Mouse (Mus musculus) lung, postnatal 10 days (tissue): ENCODE results near the gene Ptbp1.

ENCODE experiments used
- DNase-seq: peaks from one replicate; pipeline ENCODE4 v3.0.0; 2021

Ptbp1 gene

DNA sequence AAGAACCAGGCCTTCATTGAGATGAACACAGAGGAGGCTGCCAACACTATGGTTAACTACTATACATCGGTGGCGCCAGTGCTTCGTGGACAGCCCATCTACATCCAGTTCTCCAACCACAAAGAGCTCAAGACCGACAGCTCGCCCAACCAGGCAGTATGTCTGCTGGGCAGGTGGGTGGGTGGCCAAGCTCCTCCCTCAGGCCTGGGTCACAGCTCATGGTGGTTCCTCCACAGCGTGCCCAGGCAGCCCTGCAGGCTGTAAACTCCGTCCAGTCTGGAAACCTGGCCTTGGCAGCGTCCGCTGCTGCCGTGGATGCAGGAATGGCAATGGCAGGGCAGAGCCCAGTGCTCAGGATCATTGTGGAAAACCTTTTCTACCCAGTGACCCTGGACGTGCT, 4.9 kb downstream of the Ptbp1 start:
- DNase-seq: no peak

DNA sequence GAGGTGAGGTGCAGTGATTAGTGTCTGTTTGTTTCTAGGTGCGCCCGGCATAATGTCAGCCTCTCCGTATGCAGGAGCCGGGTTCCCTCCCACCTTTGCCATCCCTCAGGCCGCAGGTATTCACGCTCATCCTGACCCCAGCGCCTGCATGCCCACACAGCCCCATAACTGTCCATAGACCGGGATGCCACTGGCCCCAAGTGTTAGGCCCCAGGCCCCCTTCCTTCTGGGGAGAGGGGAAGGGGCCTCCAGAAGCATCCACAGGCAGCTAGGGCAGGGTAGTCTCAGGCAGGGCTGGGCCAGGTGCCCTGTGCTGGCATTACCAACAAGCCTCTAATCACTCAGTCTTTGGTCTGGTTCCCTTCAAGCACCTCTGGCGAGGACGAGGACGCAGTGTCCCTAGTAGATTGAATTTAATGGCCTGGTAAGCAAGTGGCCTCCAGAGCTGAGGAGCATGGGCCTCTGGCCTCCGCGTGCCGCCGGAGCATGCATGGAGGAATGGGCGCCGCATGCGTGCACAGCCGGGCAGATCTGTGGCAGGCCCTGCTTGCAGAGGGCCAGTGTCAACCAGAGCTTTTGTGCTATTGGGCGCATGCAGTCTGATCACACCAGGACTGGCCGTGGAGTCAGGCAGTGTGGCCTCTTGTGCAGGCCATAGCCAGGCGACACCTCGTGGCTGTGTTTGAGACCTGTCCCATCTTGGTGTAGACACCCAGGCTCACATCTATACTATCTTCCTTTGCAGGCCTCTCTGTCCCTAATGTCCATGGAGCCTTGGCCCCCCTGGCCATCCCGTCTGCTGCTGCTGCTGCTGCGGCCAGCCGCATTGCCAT, 6.1 kb downstream of the Ptbp1 start:
- no peak for DNase-seq

DNA sequence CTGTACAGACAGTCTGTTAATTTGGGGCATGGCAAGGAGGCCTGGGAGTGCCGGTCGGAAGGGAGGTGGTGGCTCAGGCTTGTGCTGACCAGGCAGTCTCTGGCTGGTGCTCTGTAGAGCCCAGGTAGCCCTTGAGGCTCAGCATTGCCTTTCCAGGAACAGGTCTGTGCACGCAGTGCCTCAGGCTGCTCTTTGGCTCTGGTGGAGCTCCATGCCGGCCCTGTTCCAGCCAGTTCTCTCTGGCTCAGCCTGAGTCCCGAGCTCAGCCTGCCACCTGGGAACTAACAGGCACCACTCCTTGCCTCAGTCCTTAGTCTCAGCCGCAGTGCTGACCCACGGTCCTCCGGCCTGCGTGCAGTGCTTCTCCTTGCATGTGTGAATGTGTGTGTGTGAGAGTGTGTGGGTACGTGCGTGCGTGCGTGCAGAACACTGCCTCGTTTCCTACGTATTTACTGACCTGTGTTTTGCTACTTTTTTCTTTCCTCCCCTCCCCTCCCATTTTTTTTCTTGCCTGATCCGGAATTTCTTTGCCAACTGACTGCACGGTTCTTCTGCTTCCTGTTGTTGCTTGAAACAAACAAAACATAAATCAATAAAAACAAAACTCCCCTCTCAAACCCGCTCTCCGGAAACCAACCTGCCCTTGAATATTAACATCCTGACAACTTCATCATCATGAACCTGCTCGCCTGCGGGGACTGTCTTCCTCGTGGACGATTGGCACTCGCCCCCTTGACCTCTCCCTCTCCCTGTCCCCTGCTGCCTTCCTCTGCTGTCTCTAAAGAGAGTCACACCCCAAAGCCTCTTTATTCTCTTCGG, 7.2 kb downstream of the Ptbp1 start:
- no peak for DNase-seq

DNA sequence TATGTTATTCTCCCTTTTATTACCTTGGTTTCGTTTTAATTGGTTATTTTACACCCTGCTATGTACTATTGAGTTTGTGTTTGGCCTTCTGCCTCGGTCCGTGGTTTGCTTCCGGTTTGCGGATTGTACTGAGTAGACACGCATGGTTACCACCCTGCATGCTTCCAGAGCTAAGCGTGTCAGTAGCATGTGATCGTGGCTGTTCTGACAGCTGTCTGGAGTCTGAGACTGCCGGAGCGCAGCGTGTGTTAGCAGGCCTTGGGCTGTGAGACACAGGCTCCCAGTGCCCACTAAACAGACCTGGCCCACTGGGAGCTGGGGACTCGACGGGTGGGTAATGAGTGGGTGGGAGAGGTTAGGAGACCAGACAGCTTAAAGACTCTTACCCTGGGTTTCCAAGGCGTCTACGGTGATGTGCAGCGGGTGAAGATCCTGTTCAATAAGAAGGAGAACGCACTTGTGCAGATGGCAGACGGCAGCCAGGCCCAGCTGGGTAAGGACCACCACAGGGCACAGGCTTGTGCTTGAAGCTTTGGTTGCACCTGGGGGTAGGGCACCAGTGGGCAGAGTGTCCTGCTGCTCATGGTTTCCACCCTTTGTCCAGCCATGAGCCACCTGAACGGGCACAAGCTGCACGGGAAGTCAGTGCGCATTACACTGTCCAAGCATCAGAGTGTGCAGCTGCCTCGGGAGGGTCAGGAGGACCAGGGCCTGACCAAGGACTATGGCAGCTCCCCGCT, 8.0 kb downstream of the Ptbp1 start:
- no peak for DNase-seq

DNA sequence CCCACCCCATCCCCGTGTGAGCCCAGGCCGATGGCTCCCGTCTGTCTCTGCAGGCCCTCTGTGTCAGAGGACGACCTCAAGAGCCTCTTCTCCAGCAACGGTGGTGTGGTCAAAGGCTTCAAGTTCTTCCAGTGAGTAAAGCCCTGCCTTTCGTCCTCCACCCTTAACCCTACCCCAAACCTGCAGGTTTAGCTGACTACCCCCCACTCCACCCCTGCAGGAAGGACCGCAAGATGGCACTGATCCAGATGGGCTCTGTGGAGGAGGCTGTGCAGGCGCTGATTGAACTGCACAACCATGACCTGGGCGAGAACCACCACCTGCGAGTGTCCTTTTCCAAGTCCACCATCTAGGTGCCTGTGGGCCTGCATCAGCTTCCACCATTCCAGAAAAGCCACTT, 8.7 kb downstream of the Ptbp1 start:
- no peak for DNase-seq

DNA sequence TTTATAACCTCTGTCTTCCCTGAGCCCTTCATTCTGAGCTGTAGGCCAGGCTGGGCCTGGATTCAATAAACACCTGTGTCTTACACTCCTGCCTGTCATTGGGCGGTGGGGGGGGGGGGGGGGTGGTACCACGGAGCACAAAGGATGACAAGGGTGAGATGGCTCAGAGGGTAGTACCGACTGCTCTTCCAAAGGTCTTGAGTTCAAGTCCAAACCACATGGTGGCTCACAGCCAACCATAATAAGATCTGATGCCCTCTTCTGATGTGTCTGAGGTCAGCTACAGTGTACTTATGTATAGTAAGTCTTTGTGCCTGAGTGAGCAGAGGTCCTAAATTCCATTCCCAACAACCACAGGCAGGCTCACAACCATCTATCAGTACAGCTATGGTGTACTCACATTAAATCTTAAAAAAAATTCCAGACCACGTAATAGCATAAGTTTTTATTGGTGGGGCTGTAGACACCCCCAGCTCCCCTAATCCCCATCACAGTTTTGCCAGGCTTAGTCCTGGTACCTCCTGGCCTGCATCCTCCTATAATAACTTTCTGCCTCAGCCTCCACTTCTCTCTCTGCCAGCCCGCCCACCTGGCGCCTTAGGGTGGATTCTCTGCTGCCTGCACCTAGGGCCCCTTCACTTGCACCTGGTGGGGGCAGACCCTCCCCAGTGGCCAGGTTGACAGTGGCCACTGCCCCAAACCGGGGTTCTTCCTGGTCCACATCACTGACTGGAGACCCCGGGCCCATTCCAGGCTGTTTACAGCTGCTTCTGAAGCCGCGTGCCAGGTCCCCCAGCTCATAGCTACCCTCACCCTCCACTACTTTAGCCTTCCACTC, 10.3 kb downstream of the Ptbp1 start:
- DNase-seq: no peak

DNA sequence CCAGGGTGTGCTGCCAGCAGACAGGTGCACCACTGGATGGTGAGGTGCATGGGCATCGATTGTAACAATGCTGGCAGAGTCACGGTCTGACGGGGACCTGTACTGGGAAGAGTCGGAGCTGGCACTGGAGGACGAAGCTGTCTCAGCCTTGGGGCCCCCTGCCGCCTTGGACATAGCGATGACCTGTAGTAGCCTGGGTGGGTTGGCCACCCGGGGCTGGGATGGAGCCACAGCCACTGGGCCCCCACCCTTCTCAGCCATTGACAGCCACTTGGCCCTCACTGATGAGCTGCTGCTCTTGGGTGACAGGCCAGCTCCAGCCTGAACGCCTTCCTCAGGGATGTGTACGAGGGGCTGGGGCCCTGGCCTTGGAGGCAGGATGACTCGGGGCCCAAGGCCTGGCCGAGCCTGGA, 11.0 kb downstream of the Ptbp1 start:
- DNase-seq: no peak

DNA sequence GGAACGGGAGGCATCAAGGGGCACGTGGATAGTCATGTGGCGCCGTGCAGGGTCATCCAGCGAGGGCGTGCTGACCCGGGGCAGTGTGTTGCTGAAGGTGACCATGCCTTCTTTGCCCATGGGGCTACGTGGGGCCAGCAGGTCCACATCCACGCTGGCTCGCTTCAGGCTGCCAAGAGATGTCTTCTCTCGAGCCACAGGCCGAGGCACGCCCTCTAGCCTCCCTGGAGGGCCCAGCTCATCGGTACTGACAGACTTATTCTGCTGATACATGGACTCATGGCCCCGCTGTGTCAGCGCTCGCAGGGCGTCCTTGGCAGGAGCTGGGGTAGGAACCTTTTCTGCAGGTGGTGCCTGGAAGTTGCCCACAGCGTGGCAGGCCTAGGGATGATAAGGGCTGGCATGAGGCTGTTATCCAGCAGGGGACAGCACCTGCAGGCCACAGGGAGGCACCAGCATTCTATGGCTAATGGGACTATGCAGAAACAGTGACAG, 11.6 kb downstream of the Ptbp1 start:
- DNase-seq: no peak

DNA sequence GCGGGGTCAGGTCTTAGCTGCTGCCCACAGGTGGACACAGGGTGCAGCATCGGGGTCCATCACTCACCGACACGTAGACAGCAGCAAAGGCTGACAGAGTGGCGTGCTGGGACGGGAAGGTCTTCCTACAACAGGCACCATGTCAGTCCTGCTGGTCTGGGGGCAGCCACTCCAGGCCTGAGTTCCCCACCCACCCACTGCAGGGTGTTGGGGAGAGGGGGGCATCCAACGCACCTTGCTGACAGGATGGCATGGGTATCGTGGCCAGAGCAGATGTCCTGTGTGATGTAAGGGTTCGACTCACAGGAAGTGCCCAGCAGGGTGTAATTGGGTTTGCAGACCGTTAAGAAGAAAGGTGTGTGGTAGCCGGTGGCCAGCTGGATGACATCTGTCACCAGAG, 12.4 kb downstream of the Ptbp1 start:
- no peak for DNase-seq

DNA sequence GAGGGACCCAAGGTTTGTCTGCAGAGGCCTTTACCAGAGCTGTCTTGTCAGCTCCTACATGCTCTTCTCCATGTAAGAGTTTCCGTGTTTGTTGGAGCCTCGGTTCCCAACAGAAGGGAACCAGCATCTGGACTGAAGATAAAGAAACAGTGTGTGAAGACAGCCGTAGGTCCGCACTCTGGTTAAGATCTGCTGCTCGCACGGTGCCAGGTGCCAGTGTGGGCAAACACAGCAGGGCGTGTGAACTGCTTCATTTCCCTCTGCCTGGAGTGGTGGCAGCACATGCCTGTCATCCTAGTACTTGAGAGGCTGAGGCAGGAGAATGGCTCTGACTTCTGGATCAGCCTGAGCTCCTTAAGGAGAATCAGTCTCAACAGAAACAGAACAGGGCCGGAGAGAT, 17.6 kb downstream of the Ptbp1 start:
- no peak for DNase-seq

DNA sequence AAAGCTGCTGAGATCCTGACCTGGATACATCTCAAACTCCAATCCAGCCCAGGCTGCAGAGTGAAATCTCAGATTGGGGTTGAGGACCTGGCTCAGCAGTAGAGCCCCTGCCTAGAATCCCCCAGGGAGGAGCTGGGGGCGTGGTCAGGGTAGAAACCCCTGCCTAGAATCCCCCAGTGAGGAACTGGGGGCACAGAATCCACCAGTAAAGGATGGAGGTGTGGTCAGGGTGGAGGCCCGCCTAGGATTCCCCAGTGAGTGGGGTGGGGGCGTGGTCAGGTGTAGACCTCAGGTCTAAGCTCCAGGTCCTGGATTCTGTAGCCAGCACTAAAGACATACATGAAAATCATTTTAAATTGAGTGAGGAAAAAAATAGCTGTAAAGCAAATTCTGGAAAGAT, 18.6 kb downstream of the Ptbp1 start:
- no peak for DNase-seq

DNA sequence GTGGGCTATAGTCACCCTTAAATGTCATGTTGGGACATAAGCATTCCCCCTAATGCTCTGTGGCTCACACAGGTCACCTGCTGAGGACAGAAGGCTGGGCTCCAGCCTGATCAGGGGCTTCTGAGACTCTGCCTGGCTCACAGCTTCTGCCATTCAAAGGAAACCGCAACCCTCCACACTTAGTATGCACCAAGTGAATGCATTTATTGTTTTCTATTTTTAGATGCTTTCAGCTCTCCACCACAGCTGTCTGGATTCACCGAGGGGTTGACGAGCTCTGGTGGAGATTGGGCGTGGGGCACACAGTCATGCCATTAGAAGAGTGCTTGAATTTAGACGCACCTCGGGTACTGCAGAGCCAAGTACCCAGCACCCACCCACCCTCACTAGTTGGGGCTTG, 19.1 kb downstream of the Ptbp1 start:
- no peak for DNase-seq

DNA sequence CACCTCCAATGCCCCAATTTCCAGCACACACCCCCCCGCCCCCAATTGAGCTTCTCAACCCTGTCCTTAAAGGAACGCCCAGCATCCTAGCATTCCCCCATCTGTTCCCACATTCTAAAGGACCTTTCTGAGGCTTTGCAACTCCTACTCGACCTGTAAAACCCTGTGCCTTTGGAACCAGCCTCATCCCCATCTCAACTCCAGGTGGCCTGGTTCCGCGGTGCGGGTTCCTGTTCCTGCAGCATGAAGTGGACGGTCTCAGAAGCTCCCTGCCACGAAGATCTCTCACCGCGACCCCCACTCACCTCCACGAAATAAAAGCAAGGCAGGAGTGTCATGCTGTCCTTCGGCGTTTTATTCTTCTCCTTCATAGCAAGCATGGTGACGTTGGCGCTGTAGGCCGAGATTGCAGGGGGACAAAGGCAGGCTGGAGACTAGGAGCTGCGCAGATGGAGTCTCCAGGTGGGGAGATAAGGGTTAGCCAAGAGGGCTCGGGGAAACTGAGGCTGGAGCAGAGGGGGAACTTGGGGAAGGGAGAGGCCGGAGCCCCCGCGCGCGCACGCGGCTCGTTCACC, 19.6 kb downstream of the Ptbp1 start:
- DNase-seq: no peak

DNA sequence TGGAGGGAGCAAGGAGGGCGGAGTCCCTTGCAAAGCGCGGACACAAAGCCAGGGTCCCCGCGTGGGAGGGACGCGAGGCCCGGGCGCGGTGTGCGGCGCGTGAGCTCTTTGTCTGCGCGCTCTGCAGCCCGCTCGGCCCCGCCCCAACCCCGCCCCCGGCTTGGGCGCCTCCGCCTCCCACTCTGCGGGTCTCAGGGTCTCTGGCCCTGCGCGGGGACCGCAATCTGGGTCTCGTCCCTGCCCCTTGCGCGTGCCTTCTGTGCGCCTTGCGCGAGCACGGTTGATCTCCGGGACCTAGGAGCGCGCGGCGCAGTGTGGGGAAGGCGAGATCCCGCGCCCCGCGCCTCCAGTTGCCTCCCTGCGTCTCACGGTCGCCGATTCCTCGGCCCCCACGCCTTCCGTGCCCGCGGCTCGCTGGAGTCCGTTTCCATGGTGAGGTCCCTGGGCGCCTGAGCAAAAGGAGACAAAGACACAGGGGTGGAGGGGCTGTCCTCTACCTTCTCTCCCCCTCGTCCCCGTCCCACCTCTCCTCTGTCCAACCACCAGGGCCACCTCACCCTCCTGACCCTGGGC, 20.1 kb downstream of the Ptbp1 start, which contains the start of the genes Prtn3 and Plppr3:
Gene Prtn3, plus strand, starts transcription at position 187 of the 573 bp plus-strand sequence.
Gene Plppr3, minus strand, starts transcription at position 345 of the 573 bp plus-strand sequence.
- DNase-seq: no peak

DNA sequence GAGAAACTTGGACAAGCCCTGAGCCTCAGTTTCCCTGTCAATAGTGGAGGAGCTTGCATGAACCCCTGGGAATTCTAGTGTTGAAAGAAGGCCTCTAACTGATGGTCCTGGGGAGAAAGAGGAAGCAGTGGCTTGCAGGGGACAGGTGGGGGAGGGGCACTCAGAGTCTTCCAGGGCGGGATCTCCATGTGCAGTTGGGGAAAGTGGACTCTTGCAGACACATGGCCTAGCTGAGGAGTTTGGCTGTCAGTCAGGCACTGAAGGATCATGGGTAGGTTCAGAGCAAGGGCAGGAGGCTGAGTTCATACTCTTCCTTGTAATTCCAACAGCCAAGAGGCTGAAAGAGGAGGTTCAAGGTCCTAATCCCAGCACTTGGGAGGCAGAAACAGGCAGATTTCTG, 22.9 kb downstream of the Ptbp1 start:
- DNase-seq: no peak

DNA sequence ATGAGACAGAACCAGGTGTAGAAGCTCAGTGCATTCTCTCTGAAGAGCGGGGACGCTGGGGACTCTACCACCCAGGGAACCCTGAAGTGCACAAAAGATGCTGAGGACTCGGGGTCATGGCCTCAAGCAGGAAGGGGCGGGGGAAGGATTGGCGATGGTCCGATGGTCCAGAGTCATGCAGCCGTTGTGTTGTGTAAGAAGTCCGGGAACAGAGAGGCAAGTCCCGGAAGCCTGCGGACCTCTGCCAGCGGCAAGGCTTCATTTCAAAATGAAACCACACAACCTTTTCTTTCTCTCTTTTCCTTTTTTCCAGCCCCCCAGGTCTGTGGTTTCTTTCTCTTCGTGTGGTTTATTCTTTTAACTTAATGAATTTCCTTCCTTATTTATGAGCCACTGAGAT, 23.5 kb downstream of the Ptbp1 start:
- peak; percentile 77 for DNase-seq

DNA sequence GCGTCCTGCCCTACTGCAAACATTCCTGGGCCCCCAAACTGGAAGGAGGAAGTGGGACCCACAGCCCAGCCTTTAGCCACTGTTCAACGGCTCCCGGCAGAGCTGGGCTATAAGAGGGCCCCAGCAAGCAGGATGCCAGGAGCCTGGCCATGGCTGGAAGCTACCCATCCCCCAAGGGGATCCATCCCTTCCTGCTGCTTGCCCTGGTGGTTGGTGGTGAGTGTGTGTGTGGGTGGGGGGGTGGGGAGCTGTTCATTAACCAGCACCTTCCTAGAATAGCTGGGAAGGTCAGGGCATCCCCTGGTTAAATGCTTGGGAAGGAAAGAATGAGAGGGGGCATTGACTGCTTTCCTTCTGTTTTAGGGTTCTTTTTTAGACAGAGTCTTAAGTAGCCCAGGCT, 25.3 kb downstream of the Ptbp1 start:
- DNase-seq: no peak

DNA sequence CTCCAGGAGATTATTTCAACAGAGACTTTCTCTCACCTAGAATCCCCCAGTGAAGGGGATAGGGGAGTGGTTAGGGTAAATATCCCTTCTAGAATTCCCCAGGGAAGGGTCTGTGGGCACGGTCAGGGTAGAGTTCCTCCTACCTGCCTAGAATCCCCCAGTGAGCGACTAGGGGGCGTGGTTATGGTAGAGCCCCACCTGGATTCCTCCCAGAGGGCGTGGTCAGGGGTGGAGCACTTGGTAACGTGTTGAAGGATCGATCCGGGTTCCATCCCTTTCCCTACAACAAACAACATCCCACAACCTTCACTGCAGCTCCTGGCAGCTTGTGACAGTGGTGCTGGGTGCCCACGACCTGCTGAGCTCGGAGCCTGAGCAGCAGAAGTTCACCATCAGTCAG, 26.5 kb downstream of the Ptbp1 start:
- DNase-seq: no peak

DNA sequence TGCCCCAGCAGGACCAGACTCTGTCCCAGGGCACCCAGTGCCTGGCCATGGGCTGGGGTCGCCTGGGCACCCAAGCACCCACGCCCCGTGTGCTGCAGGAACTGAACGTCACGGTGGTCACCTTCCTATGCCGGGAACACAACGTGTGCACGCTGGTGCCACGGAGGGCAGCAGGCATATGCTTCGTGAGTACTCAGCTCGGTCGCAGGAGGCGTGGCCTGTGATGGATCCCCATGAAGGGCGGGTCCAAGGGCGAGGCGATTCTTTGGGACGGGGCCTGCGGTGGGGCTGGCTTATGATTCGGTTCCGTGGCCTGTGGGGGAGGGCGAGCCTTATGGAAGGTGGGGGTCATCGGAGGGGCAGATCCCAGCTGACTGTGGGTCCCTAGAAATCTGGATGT, 27.8 kb downstream of the Ptbp1 start:
- peak; percentile 66 for DNase-seq

DNA sequence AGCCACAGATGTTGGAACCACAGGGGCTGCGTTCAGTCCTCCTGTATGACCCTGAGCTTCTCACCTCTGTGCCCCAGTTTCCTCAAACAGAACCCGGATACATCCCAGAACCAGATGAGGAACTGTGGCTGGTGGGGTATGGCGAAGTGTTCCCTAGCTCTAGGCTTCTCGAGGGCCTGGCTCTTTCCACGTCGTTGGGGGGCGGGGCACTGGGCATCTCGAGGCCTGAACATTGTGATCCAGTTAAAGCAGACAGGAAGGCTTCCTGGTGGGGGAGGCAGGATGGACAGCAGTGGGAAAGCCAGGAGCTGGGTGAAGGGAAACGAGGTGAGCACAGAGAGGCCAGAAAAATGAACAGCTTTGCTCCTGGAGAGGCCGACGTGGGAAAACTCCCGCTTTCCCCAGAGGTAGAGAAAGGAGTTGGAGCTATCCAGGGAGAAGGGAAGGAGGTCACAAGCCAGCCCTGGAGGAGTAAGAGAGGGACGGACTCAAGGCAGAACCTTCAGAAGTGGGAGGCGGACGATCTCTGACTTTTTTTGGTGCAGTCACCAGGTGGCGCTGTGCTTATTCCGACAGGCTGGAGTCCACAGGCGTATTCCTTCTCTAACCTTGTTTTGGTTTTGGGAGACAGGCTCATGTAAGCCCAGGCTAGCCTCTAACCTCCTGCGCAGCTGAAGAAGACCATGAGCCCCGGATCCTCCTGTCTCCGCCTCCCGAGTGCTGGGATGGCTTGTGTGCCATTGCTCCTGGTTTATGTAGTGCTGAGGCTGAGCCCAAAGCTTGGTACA, 29.3 kb downstream of the Ptbp1 start:
- DNase-seq: peak; percentile 92

DNA sequence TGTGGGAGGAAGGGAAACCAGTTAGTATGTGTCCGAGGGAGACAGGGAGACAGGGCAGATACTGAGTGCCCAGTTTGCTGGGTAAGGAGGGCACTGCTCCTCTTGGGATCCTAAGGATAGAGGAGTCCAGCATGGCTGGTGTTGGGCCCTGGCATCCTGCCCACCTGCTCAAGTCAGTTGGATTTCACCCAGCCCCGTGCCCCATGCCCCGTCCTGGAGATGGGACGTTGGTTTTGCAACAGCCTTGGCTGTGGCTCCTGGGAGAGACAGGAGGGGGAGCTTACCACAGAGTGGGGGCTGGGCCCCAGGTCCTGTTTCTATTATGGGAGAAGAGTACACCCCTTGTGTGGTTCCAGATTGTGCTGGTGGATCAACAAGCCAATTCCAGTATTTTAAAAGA, 30.2 kb downstream of the Ptbp1 start:
- peak; percentile 69 for DNase-seq
